13 mouse cellular contexts compared by ENCODE assay signal in genomic region chr2:167118046-167118445, GRCm38 (mm10). TPM values are rescaled to one million over a fixed set of nuclear protein-coding genes. Genes with fewer than 3 reads are reported as not detected.
DNase-seq lines count a peak whose midpoint lies in the region; ATAC-seq and TF ChIP-seq lines count a peak whose summit lies in the region.
"Had no signal": no experiment of that assay in that cellular context is flagged by ENCODE, and none has a peak within 500 bp of the region (broad histone marks: within the 10 kb centered on the region; RNA-seq: fewer than 3 reads in every experiment).

No protein-coding gene starts in this region.

- H3K27ac ChIP-seq in limb, embryonic 10.5 days: 0 out of 2 replicates have a peak overlapping the region, but pooled peaks have one; percentile 30
- no peak overlapping the region for H3K27ac ChIP-seq in forebrain, postnatal 0 days (ENCODE audit: low read depth, low read length)
- H3K27ac ChIP-seq: heart, embryonic 15.5 days had no signal

- TF ChIP-seq CTCF in forebrain, postnatal 0 days (IDR thresholded peaks at IDR 0.05; ENCODE audit: low read depth): no peak

- 0 out of 2 replicates have a peak, but pooled peaks cover 7% of the 10 kb centered on the region for H3K27me3 ChIP-seq in limb, embryonic 10.5 days (ENCODE audit: low read depth, poor library complexity, severe bottlenecking)
- H3K27me3 ChIP-seq in forebrain, postnatal 0 days (ENCODE audit: insufficient read depth, low read length): no peaks in the 10 kb centered on the region

- no peaks in the 10 kb centered on the region for H3K9me3 ChIP-seq in limb, embryonic 10.5 days (replicated peaks)
- H3K9me3 ChIP-seq in forebrain, postnatal 0 days (ENCODE audit: low read length): no peaks in the 10 kb centered on the region
- H3K9me3 ChIP-seq: heart, embryonic 15.5 days had no signal

- no peak for ATAC-seq in forebrain, postnatal 0 days
- ATAC-seq: forebrain, embryonic 14.5 days had no signal

- no peaks in the 10 kb centered on the region for H3K36me3 ChIP-seq in limb, embryonic 10.5 days
- H3K36me3 ChIP-seq in forebrain, postnatal 0 days (ENCODE audit: insufficient read depth): no peaks in the 10 kb centered on the region
- H3K36me3 ChIP-seq: heart, embryonic 15.5 days had no signal

- H3K4me1 ChIP-seq in limb, embryonic 10.5 days: peaks cover 25% of the 10 kb centered on the region
- H3K4me1 ChIP-seq in forebrain, postnatal 0 days (ENCODE audit: insufficient read depth): no peaks in the 10 kb centered on the region

- DNase-seq in adrenal gland, adult (ENCODE audit: inconsistent age in 2 of 2, low spot score in 1 of 2): peak; percentile 61 to 73
- DNase-seq in adrenal gland, postnatal 4 days (ENCODE audit: low spot score in 2 of 2): no peak
- DNase-seq in urinary bladder, adult 2 months (ENCODE audit: low spot score): peak; percentile 46
- DNase-seq in urinary bladder, postnatal 4 days (ENCODE audit: low spot score in 2 of 2): no peak
- DNase-seq in limb, embryonic 10.5 days (ENCODE audit: low spot score): no peak
- DNase-seq in forebrain, postnatal 0 days: no peak
- no peak for DNase-seq in frontal cortex, adult 2 months (ENCODE audit: extremely low spot score in 1 of 2, low spot score in 1 of 2)
- DNase-seq in retina, embryonic 14.5 days (ENCODE audit: low spot score): no peak
- DNase-seq: cerebellum, adult 11 months; embryo, embryonic 11 days; right cerebral cortex, adult 18-20 months had no signal

- no peak overlapping the region for H3K9ac ChIP-seq in forebrain, postnatal 0 days
- H3K9ac ChIP-seq: heart, embryonic 15.5 days had no signal

- 72% methylated on average over 10 of the region's 10 CpGs for WGBS in limb, embryonic 10.5 days
- 87% methylated on average over 10 of the region's 10 CpGs for WGBS in forebrain, postnatal 0 days

- H3K4me2 ChIP-seq in forebrain, postnatal 0 days (ENCODE audit: low read depth): no peak overlapping the region
- H3K4me2 ChIP-seq: heart, embryonic 15.5 days had no signal

- H3K4me3 ChIP-seq in limb, embryonic 10.5 days: no peak overlapping the region
- no peak overlapping the region for H3K4me3 ChIP-seq in forebrain, postnatal 0 days (ENCODE audit: low read depth, low read length)
- H3K4me3 ChIP-seq: heart, embryonic 15.5 days had no signal

RNA-seq across cellular contexts. Expression of gene Znfx1, which starts 55.2 kb away (rescaled TPM):
- total RNA-seq in adrenal gland, postnatal 4 days (2021): 10 to 100 TPM; 34.1 to 38.3 TPM
- 18.0 and 31.0 TPM in 2 replicates for polyA plus RNA-seq in urinary bladder, adult 2 months (2012; rRNA removed)
- 5.0 and 5.1 TPM in 2 replicates for polyA plus RNA-seq in limb, embryonic 10.5 days (2016; fragmentation: Nextera tagmentation; extraction: Ambion mirVana)
- 20.5 and 25.4 TPM in 2 replicates for total RNA-seq in forebrain, postnatal 0 days (2014; rRNA removed)
- 2.2 and 4.4 TPM in 2 replicates for polyA plus RNA-seq in forebrain, postnatal 0 days (2015; fragmentation: Nextera tagmentation; extraction: Ambion mirVana)
- polyA plus RNA-seq in frontal cortex, adult 2 months (2012; rRNA removed): 30.0 and 31.2 TPM in 2 replicates

Comparison
In these comparisons a context has a peak if more than half of its experiments do, and no peak if none do; other contexts are left out.
1. DNase-seq: peak in adrenal gland, adult (2 of 2) and urinary bladder, adult 2 months (single experiment); none in adrenal gland, postnatal 4 days (0 of 2), urinary bladder, postnatal 4 days (0 of 2), limb, embryonic 10.5 days (single experiment), forebrain, postnatal 0 days (single experiment), frontal cortex, adult 2 months (0 of 2) and retina, embryonic 14.5 days (single experiment).